Mouse (Mus musculus) kidney, postnatal 36 days (tissue): Measurements from ENCODE around the gene Efcab5.

Experiments
- DNase-seq, 2 experiments: peaks; one replicate each; pipeline ENCODE4 v3.0.0; 2021 to 2022; ENCODE audit warnings: mixed read lengths in 2 of 2

The Efcab5 gene

GRCm38 (mm10) chr11:77188868-77189267, at the start of gene Efcab5:
Gene Efcab5 (minus strand): TSS chr11:77188968.
- no peak for DNase-seq

GRCm38 (mm10) chr11:77235267-77235666, 46.5 kb upstream of the Efcab5 start:
- DNase-seq = no peak

GRCm38 (mm10) chr11:77231514-77231913, 42.7 kb upstream of the Efcab5 start:
- no peak for DNase-seq

DNA sequence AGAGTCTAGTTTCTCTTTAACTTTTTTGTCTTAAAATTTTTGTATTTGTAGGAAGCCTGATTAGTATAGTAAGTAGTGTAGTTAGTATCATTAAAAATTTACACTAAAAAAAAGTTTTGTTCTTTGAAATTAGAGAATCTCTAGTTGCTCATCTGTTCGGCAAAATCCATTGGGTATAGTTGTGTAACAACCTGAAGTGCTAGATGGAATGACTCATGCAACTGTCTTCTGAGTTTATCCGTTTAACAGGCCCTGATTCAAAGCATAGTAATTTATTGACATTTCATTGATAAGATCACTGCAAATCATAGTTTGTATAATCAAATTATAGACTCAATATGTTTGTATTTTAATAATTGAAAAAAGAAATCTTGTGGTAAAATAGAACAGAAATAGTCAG, 42.0 kb upstream of the Efcab5 start:
- DNase-seq = no peak

- peak in 1 of 2 experiments; percentile 19 for DNase-seq
These were observed 28.0 kb upstream of the Efcab5 start for GRCm38 (mm10) chr11:77216761-77217130.

- DNase-seq = peak; percentile 85 to 92
These were observed 27.4 kb upstream of the Efcab5 start, which contains the start of gene Ssh2 for GRCm38 (mm10) chr11:77215951-77216760. Gene Ssh2 (plus strand): TSS chr11:77216287.

DNA sequence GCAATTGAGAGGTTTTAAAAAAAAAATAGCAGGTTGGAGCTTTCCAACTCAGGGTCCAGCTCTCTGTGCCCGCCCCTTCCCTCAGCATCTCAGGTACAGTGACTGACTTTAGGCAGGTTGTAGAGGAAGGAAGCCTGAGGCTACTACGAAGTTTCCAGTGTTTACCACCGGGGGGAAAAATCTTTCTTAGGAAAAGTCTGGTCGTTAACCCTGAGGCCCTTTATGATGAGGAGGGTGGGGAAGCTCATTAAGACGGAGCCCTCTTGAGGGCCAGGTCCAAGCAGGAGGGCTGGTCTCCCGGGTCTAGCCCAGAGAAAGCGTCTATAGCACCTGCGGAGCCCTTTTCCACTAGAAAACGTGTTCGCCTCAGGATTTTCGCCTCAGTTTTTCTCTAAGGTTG, 26.7 kb upstream of the Efcab5 start:
- no peak for DNase-seq

DNA sequence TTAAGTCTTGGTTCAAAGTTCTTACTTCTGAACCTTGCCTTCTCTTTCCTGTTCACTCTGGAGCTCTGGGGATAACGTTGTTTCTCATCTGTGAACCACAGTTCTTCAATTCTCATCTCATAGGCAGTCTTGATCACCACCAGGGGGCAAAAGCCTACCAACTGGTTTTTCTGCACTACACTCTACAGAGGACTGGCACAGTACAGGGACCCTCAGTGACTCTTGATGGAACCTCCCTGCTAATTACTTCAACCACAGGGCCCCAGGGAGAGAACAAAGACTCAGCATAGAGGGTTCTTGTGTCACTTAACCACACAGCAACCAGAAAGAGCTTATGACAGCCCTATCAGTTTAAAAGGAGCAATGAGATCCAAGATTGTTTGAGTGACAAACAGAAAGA, 26.0 kb upstream of the Efcab5 start:
- peak; percentile 78 to 87 for DNase-seq

GRCm38 (mm10) chr11:77214142-77214692, 25.4 kb upstream of the Efcab5 start:
- no peak for DNase-seq

DNA sequence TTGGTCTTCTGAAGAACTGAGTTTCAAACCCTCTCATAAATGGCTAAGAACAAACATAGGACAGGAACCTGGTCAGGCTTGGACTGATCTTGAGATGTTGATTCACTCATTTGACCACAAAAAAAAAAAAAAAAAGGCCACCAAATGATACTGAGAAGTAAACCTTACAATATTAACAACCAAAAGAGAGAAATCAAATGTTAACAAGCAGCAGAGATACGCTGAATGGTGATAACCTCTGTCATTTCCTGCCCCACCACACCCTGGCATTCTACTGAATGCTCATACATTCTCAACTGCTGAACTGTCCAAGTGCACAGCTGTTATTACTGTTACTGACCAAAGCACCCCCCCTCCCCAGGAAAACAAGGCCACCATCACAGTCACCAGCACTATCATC, 11.9 kb upstream of the Efcab5 start:
- DNase-seq = no peak

DNA sequence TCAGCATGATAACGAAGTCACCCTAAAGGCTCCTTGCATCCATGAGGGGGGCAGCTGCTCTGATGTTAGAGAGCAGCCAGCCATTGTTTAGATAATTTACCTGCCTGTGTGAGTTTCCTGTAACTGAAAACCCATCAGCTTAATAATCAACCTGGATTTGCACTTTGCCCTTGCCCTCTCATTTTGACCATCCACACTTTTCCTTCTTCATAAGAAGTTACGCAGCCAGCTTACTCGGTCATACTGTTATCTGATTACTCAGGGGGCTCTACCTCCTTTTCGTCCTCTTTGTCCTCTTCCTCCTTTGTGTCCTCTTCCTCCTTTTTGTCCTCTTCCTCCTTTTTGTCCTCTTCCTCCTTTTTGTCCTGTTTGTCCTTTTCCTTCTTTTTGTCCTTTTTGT, 10.9 kb upstream of the Efcab5 start:
- DNase-seq = peak; percentile 67 to 82

DNA sequence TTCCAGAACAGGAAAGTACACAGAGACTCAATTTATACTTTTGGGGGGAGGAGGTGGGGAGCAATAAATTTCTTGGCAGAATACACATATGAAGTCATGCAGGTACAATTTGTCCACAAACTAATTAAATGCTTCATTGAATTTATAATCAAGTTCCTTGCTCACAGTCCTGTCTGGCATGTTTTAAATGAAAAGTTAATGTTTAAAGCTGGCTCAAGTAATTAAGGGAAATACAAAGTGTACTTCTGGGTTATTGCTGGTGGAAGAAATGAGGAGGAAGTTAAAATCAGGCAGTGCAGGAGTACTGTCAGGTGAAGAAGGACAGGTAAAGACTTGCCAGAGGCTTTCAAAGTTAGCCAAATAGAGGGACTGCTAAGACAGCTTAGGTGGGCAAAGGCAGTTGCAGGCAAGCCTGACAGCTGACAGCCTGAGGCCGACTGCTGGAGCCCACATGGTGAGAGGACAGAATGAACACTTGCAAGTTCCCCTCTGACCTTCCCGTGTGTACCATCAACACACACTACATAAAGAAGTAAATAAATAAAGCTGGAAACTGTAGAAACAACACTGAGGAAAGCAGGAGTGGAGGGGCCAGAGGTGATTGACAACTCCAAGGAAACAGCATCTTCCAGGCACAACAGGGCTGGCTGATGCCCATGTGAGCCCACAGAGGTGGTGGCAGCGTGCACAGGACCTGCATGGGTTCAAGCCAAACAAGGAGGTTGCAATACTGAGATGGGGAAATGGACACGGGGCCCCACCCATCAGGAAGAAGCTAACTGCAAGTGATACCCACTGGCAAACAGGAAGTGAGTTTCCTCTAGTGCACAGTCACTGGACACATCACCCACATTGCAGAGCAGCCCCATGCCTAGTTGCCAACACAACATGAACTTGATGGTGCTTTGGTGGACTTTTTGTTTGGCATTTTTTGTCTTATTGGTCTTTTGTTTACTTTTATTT, 7.7 kb upstream of the Efcab5 start:
- peak; percentile 35 to 66 for DNase-seq

GRCm38 (mm10) chr11:77195360-77196109, 6.8 kb upstream of the Efcab5 start:
- peak in 1 of 2 experiments; percentile 6 for DNase-seq

GRCm38 (mm10) chr11:77194762-77195161, 6.0 kb upstream of the Efcab5 start:
- no peak for DNase-seq

- peak; percentile 48 to 68 for DNase-seq
These were observed 5.3 kb upstream of the Efcab5 start for GRCm38 (mm10) chr11:77193941-77194553.

GRCm38 (mm10) chr11:77193410-77193809, 4.6 kb upstream of the Efcab5 start:
- DNase-seq = no peak

DNA sequence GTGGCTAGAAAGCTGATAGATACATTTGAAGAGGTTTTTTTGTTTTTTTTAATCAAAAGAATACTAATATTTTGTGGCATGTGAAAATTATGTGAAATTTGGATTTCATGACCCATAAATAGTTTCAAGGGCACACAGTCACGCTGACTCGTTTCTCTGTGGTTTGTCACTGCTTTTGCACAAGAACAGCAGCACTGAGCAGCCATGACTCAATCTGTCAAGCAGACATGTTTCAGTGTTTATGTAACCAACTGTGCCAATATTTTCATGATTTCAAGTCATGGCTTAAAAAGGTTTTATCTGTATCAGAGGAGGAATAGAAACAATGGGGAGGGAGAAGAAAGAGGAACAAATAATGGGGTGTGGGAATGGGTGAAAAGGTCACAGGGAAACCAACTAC, 3.8 kb downstream of the Efcab5 start:
- DNase-seq = no peak

- DNase-seq = no peak
These were observed 6.2 kb downstream of the Efcab5 start for GRCm38 (mm10) chr11:77182616-77183015.

DNA sequence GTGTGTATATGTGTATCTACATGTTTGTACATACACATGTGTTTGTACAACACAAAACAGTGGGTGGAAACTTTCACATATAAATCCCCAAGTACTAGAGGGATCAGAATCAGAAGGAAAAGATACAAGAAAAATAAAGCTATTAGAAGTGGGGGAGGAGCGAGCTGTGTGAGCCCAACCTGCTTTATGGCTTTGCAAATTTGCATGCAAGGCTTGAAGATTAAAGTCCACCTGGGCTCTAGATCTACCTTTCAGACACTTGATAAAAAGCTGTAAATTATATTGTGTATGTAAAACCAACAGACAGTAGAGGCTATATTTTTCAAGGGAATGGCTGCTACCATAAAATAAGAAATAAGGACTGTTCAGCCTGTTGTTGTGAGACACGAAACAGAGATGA, 6.7 kb downstream of the Efcab5 start:
- peak in 1 of 2 experiments; percentile 27 for DNase-seq

GRCm38 (mm10) chr11:77181528-77181927, 7.2 kb downstream of the Efcab5 start:
- DNase-seq = peak in 1 of 2 experiments; percentile 11

DNA sequence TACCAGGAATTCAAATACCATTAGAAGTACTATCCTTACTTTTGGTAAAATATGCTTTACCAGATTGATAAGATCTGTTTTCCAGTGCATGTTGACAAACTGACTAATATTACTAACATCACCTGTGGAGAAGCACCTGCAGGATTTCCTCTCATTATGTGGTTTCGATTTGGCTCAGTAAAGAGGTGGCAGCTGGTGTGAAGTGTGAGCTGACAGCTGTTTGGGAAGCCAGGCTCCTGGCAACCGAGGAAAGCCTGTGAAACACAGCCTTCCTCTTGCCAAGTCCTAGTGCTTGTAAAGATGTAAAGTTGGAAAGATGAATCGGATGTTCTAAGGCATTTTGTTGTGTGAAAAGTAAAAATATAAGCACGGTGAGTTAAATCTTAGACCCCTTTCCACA, 7.9 kb downstream of the Efcab5 start:
- no peak for DNase-seq

DNA sequence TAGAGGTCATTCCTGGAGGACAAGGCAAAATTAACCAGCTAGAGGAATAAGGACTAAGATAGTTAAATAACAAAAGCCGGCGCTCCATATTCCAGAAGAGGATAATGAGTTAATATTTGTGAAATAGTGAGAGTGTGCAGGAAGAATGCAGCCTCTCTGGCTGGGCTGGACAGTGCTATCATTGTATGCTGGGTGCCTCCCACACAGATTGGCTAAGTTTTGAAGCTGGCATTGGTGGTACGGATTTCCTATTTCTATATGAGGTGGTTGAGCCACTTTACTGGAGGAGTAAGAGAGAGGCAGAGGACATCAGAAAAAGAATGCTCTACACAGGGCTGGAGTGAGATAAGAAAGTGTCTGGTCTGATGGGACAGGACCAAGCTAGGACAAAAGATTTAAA, 9.0 kb downstream of the Efcab5 start:
- no peak for DNase-seq
